Mouse (Mus musculus) lung, postnatal 10 days (tissue): ENCODE results near the gene Dpm1.

ENCODE experiments used
- DNase-seq: peaks from one replicate; pipeline ENCODE4 v3.0.0; 2021

Gene Dpm1

DNA sequence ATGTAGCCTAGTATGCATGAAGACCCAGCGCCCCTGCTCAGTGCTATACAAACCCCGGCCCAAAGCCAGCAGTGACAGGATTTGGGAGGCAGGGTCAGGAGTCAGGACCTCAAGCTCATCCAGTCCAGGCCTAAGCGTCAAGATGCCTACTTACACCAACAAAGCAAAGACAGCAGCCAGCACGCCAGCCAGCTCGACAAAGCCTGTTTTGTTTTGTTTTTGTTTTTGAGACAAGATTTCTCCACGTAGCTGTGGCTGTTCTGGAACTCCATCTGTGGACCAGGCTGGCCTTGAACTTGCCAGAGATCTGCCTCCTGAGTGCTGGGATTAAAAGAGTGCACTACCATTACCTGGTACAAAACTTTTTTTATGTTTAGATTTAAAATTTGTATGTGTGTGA, 7.1 kb downstream of the Dpm1 start:
- no peak for DNase-seq

DNA sequence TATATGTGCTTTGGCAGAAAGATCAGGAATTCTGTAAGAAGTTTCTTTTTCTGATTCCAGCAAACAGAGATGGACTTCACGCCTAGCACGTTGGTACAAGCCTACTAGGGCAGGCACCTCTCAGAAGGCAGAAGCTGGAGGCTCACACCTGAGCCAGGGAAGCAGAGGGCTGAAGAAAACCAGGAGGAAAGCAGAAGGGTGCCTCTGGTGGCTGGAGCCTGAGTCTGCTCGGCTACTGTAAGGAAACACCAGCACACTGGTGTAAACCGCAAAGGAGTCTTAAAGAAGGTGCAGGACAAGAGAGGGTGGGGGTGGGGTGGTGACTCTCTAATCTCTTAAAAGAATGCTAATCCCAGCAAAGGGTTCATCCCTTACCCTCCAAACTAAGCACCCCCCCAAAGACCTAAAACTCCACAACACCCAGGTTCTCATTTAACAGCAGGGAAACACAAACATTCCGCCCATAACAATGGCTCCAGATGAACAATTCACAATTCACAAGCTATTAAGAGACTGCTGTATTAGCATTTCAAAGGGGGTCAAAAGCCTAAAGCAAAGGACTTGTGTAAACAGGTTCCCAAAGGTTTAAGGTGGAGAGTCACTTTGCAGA, 16.5 kb downstream of the Dpm1 start:
- no peak for DNase-seq

GRCm38 (mm10) chr2:168207883-168208282, 22.5 kb downstream of the Dpm1 start:
- DNase-seq = no peak

DNA sequence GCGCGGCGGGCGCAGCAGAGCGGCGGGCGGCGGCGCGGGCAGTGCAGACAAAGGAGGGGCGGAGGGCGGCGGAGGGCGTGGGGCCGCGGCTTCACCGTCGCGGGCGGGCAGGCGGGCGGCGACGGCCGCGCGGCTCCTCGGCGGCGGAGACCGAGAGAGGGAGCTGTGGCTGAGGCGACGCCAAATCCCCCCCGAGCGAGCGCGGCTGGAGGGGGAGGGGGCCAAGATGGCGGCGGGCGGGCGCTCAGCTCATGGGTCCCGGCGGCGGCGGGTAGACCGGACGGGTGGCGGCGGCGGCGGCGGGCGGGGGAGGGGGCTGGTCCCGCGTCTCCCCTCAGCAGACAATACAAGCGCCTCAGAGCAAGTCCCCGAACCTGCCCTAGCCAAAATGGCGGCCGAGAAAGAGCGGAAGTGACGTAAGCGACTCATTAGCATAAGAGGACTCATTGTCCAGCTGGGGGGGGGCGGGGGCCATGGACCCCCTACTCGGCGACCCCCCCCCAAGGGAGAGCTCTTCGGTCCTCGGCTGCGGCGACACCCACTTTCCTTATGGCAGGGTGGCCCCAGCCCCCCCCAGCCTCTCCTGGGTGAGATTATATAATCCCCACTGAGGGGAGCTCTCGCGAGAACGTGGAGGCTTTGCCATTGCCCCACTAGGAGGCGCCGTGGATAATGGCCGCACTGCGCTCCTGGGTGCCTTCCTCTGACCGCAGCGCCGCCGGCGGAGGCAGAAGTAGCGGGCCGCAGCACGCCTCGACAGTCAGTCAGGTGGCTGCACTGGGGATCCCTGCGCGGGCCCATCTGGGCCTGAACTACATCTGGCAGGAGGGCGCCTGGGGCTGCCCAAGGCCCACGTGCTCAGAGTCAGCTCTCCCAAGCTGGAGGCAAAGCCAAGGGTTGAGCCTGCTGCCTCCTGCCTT, 23.4 kb downstream of the Dpm1 start, which contains the start of gene Adnp:
Gene Adnp, minus strand, starts transcription at position 388 of the 920 bp plus-strand sequence.
- DNase-seq = peak; percentile 99

GRCm38 (mm10) chr2:168205681-168206631, 24.4 kb downstream of the Dpm1 start:
- DNase-seq = peak; percentile 32

GRCm38 (mm10) chr2:168205265-168205664, 25.1 kb downstream of the Dpm1 start:
- peak; percentile 97 for DNase-seq

GRCm38 (mm10) chr2:168204476-168204999, 25.9 kb downstream of the Dpm1 start:
- DNase-seq = no peak

GRCm38 (mm10) chr2:168200014-168200691, 30.2 kb downstream of the Dpm1 start:
- no peak for DNase-seq

DNA sequence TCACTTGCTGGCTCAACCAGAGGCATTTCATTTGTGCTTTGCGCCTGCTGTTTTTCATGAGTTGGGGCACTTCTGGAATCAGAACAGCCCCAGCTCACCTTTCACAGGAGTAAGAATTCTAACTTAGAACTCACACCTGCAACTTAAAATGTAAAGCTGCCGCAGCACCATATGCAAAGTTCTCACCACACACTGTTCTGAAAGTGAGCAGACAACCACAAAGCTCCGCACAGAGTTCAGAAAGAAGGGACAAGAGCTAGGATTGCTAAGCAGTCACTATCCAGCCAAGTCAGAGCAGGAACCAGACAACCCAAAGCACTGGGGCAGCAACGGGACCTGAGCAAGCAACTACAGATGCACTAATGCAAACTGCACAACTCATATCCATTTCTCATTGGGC, 30.9 kb downstream of the Dpm1 start:
- DNase-seq = no peak

GRCm38 (mm10) chr2:168198421-168198820, 32.0 kb downstream of the Dpm1 start:
- no peak for DNase-seq

DNA sequence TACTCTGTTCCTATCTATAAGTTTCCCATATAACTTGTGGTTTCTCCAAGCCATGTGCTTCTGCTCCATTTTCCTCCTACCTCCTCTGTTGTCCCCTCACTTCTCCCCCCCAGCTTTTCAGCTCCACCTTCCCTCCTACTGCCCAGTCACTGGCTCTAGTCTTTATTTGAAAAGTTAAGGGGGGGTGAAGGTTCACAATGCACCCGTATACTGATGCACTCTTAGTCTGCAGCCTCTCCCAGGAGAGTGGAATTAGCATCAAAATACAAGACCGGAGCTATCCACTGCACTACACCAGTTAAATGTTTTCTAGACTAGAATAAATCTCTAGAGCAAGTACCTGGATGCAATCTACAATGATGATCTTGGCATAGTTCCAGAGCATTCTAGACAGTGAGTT, 34.7 kb downstream of the Dpm1 start:
- no peak for DNase-seq

- DNase-seq = no peak
Measured at GRCm38 (mm10) chr2:168193685-168194084, 36.7 kb downstream of the Dpm1 start.

- DNase-seq = no peak
Measured at GRCm38 (mm10) chr2:168191856-168192255, 38.5 kb downstream of the Dpm1 start.

DNA sequence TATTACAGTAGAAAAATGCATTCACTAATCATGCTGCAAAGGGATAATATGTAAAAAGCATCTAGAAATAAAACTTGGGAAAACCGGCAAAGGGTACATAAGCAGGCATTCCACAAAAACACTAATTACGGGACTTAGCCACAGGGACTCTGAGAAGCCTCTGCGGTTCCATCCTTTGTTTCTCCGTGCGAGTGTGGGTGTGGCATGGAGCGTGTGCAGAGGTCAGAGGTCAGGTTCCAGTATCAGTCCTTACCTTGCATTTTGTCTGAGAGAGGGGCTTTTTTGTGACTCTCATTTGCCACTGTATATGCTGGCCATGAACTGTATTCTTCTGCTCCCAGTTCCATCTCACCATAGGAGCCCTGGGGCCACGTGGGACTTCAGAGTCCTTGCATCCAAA, 54.4 kb downstream of the Dpm1 start:
- DNase-seq = no peak

GRCm38 (mm10) chr2:168170167-168170685, 60.2 kb downstream of the Dpm1 start:
- DNase-seq = peak; percentile 82

GRCm38 (mm10) chr2:168169800-168170113, 60.6 kb downstream of the Dpm1 start:
- peak; percentile 9 for DNase-seq

GRCm38 (mm10) chr2:168168892-168169799, 61.2 kb downstream of the Dpm1 start:
- DNase-seq = peak; percentile 72

GRCm38 (mm10) chr2:168167781-168168180, 62.6 kb downstream of the Dpm1 start:
- DNase-seq = no peak

DNA sequence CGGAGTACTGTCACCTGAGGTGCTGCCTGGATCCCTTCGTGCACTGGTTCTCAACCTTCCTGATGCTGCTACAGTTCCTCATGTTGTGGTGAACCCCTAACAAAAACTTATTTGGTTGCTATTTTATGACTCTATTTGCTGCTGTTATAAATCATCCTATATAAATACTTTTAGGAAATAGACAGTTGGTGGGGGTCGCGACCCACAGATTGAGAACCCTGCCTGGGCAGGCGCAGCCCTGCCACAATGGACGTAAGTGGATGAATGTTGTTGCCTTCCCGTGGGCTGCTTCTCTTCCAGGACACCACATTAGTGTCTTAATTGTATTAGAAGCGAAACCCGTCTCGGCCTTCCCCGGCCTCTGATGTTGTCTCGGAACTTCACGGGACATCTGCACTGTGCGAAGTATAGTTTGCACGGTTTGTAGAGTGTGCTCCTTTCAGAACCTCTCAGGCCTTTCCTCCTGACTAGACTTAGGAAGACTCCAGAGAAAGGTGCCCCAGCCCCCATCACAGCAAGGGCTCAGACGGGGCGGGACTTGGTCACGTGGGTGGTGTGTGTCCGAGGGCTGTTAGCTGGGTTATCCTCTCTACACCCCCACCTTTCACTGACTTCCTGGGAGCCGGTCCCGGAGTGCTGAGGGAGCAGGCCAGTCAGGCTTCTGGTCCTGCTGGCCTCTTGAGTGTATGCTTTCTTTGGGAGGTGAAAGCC, 63.5 kb downstream of the Dpm1 start:
- DNase-seq = peak; percentile 78

GRCm38 (mm10) chr2:168161978-168162377, 68.4 kb downstream of the Dpm1 start:
- peak; percentile 39 for DNase-seq
